Mouse (Mus musculus): Measurements from ENCODE around the gene Ackr3. TPM values are rescaled to one million over a fixed set of nuclear protein-coding genes. Genes with fewer than 3 reads are reported as not detected.
A peak's percentile ranks its signal among the peaks of the same experiment; 100 is the strongest.

Ackr3 gene
- polyA plus RNA-seq, 1 experiment from 2014 or later, result 22.2 TPM

DNA sequence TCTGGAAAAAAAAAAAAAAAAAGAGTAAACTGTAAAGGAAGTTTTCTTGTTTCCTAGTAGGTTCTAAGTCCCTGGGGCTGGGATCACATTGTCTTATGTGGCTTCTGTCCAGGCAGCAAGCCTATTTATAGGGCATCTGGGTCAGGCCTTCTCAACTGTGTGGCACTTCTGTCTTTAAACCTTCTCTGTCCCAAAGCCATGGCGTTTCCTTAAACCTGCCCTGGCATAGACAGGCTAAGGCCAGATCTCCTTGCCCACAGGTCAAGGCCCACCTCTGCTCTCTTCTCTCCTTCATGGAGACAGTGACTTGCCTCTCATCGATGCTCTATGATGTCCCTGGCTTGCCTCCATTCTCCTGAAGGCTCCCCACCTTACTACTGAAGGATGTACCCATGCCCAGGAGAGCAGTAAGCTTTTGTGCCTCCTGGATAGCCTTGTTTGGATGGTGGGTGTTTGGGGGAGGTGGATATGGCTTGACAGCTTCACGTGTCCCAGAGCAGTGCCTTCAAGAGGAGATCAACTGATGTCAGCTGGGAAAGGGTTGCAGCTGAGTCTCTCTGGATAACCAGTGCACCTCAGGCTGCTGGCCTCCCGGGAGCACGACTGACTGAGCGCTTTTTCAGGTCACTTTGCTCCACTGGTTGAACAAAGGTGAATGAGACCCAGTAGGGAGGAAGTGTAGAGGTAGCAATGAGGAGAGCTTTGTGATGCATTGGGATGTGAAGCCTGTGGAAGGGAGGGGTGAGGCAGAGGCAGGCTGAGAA is 4.1 kb downstream of the Ackr3 start:
- 60% methylated on average over 6 of the region's 6 CpGs for WGBS
- peak overlapping the region; percentile 28; the same call in 1 of the 2 replicates for H3K9ac ChIP-seq (ENCODE audit: low read length)
- peaks cover 20% of the 10 kb centered on the region for H3K4me1 ChIP-seq (ENCODE audit: control insufficient read depth, insufficient read depth, low read length)
- H3K36me3 ChIP-seq (ENCODE audit: control insufficient read depth, insufficient read depth, low read length), result no peaks in the 10 kb centered on the region
- no peak for ATAC-seq (ENCODE audit: insufficient read depth, low FRiP score)
- H3K9me3 ChIP-seq (replicated peaks; ENCODE audit: control insufficient read depth, low read length), result no peaks in the 10 kb centered on the region
- H3K4me3 ChIP-seq (replicated peaks; ENCODE audit: low read length), result peak overlapping the region; percentile 8; the same call in 1 of the 2 replicates
- no peaks in the 10 kb centered on the region for H3K27me3 ChIP-seq (ENCODE audit: control insufficient read depth, insufficient read depth, low read length)
- peak overlapping the region; percentile 12; the same call in 1 of the 2 replicates for H3K27ac ChIP-seq (ENCODE audit: low read length)
- H3K4me2 ChIP-seq (ENCODE audit: low read depth, low read length), result peak overlapping the region; percentile 59

- Histone ChIP-seq H3K9ac (ENCODE audit: low read length) (0 out of 2 replicates have a peak overlapping the region, but pooled peaks have one; percentile 28), H3K27me3 (ENCODE audit: control insufficient read depth, insufficient read depth, low read length) (no peaks in the 10 kb centered on the region), H3K27ac (ENCODE audit: low read length) (peak overlapping the region; percentile 12; the same call in 1 of the 2 replicates), H3K4me2 (ENCODE audit: low read depth, low read length) (peak overlapping the region; percentile 59), H3K9me3 (replicated peaks; ENCODE audit: control insufficient read depth, low read length) (no peaks in the 10 kb centered on the region), H3K4me3 (replicated peaks; ENCODE audit: low read length) (peak overlapping the region; percentile 8; the same call in 1 of the 2 replicates), H3K36me3 (ENCODE audit: control insufficient read depth, insufficient read depth, low read length) (no peaks in the 10 kb centered on the region), H3K4me1 (ENCODE audit: control insufficient read depth, insufficient read depth, low read length) (peaks cover 20% of the 10 kb centered on the region)
- 54% methylated on average over 9 of the region's 9 CpGs for WGBS
- ATAC-seq (ENCODE audit: insufficient read depth, low FRiP score), result no peak
These were observed 4.7 kb downstream of the Ackr3 start for GRCm38 (mm10) chr1:90208503-90208860.

- Histone ChIP-seq H3K4me3 (replicated peaks; ENCODE audit: low read length) (no peak overlapping the region), H3K4me1 (ENCODE audit: control insufficient read depth, insufficient read depth, low read length) (peaks cover 20% of the 10 kb centered on the region), H3K27ac (ENCODE audit: low read length) (peak overlapping the region; percentile 12; the same call in 1 of the 2 replicates), H3K9ac (ENCODE audit: low read length) (no peak overlapping the region), H3K36me3 (ENCODE audit: control insufficient read depth, insufficient read depth, low read length) (peaks cover 3% of the 10 kb centered on the region; the same call in 1 of the 2 replicates), H3K4me2 (ENCODE audit: low read depth, low read length) (peak overlapping the region; percentile 59; the same call in 1 of the 2 replicates), H3K27me3 (ENCODE audit: control insufficient read depth, insufficient read depth, low read length) (no peaks in the 10 kb centered on the region), H3K9me3 (replicated peaks; ENCODE audit: control insufficient read depth, low read length) (no peaks in the 10 kb centered on the region)
- ATAC-seq (ENCODE audit: insufficient read depth, low FRiP score), result no peak
- WGBS, result 68% methylated on average over 5 of the region's 5 CpGs
These were observed 5.3 kb downstream of the Ackr3 start for GRCm38 (mm10) chr1:90209069-90209468.

DNA sequence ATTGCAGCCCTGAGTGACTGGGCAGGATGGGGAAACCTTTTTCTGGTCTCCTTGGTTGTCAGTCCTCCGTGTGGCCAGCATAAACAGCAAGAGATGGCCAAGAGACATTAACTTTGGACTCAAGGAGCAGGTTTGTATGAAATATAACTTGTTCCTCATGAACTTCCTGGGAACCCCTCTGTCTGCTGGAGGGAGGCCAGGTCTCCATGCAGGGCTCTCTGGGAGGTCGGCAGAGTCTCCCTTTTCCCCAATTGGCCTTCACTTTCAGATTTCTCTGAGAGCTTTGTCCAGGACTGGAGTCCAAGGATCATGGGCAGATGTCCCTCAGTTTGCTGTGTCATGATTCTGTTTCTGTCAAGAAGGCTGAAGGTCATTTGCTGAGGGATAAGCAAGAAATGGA is 6.0 kb downstream of the Ackr3 start:
- H3K4me1 ChIP-seq (ENCODE audit: control insufficient read depth, insufficient read depth, low read length), result peaks cover 20% of the 10 kb centered on the region
- no peaks in the 10 kb centered on the region for H3K9me3 ChIP-seq (replicated peaks; ENCODE audit: control insufficient read depth, low read length)
- ATAC-seq (ENCODE audit: insufficient read depth, low FRiP score), result no peak
- no peak overlapping the region for H3K9ac ChIP-seq (ENCODE audit: low read length)
- no peak overlapping the region for H3K4me2 ChIP-seq (ENCODE audit: low read depth, low read length)
- H3K36me3 ChIP-seq (ENCODE audit: control insufficient read depth, insufficient read depth, low read length), result peaks cover 9% of the 10 kb centered on the region; the same call in 1 of the 2 replicates
- H3K27me3 ChIP-seq (ENCODE audit: control insufficient read depth, insufficient read depth, low read length), result no peaks in the 10 kb centered on the region
- H3K4me3 ChIP-seq (replicated peaks; ENCODE audit: low read length), result no peak overlapping the region
- WGBS, result 40% methylated on average over 2 of the region's 2 CpGs
- no peak overlapping the region for H3K27ac ChIP-seq (ENCODE audit: low read length)

DNA sequence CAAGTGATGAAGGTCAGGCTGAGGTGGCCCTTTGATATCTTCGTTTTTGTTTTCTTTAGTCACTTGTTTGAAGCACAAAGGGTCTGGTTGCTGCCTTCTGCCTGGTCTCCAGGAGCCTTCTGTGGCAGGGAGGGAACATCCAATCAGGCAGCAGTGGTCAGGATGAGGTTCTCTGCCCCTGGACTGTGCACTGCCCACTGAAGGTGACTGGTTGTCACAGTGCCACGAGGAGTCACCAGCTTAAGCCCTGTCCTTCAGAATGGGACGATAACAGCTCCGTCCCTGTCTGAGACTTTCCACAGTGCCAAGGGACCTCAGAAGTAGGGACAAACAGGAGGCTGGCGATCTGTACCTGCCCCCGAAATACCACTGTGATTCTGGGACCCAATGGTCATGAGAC is 6.6 kb downstream of the Ackr3 start:
- ATAC-seq (ENCODE audit: insufficient read depth, low FRiP score), result no peak
- peaks cover 9% of the 10 kb centered on the region; the same call in 1 of the 2 replicates for H3K36me3 ChIP-seq (ENCODE audit: control insufficient read depth, insufficient read depth, low read length)
- H3K27me3 ChIP-seq (ENCODE audit: control insufficient read depth, insufficient read depth, low read length), result no peaks in the 10 kb centered on the region

GRCm38 (mm10) chr1:90210761-90211160 is 7.0 kb downstream of the Ackr3 start:
- Histone ChIP-seq H3K9me3 (replicated peaks; ENCODE audit: control insufficient read depth, low read length) (no peaks in the 10 kb centered on the region), H3K36me3 (ENCODE audit: control insufficient read depth, insufficient read depth, low read length) (peaks cover 9% of the 10 kb centered on the region; the same call in 1 of the 2 replicates), H3K4me3 (replicated peaks; ENCODE audit: low read length) (no peak overlapping the region), H3K9ac (ENCODE audit: low read length) (no peak overlapping the region), H3K27ac (ENCODE audit: low read length) (no peak overlapping the region), H3K27me3 (ENCODE audit: control insufficient read depth, insufficient read depth, low read length) (no peaks in the 10 kb centered on the region), H3K4me2 (ENCODE audit: low read depth, low read length) (no peak overlapping the region), H3K4me1 (ENCODE audit: control insufficient read depth, insufficient read depth, low read length) (peaks cover 20% of the 10 kb centered on the region)
- ATAC-seq (ENCODE audit: insufficient read depth, low FRiP score), result no peak
- WGBS, result 68% methylated on average over 4 of the region's 4 CpGs

More for the DNA sequence above, 6.6 kb downstream of the Ackr3 start:
- Histone ChIP-seq H3K9me3 (replicated peaks; ENCODE audit: control insufficient read depth, low read length) (no peaks in the 10 kb centered on the region), H3K4me3 (replicated peaks; ENCODE audit: low read length) (no peak overlapping the region), H3K4me1 (ENCODE audit: control insufficient read depth, insufficient read depth, low read length) (peaks cover 20% of the 10 kb centered on the region), H3K4me2 (ENCODE audit: low read depth, low read length) (no peak overlapping the region), H3K27ac (ENCODE audit: low read length) (no peak overlapping the region), H3K9ac (ENCODE audit: low read length) (no peak overlapping the region)
- WGBS, result 82% methylated on average over 6 of the region's 6 CpGs

DNA sequence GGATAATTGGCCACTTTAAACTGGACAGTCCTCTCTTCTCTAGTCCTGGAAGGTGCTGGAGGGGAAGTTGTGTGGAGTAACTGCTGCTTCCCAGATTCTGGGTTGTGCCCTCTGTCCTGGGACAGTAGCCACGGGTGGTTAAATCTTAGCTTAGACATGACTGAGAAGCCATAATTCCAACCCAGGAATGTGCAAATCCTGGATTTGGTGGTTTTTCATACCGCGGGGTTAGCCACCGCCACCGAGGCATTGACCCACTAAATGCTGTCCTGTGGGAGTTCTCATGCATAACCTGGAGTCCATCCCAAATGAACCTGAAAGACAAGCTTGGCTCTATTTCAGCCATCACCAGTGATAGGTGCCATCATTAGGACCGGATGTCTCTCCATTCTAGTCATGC is 8.6 kb downstream of the Ackr3 start:
- no peak for ATAC-seq (ENCODE audit: insufficient read depth, low FRiP score)
- peaks cover 14% of the 10 kb centered on the region for H3K4me1 ChIP-seq (ENCODE audit: control insufficient read depth, insufficient read depth, low read length)

DNA sequence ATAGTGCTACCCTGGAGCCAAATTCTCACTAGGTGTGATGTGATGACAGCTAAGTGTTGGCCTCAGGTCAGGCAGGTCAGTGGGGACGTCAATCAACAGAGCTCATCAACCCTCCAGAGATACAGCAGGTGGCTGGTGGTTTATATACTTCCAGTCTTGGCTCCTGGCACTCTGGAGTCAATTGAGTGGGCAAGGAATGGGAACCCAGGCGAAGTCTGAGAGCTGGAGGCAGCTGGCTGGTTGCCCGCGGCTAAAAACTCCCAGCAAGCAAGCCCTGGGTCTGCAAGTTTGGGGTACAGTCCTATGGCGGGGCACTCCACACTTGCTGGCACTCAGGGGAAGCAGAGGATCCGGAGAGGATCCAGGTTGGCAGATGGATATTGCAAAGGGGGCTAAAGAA is 9.1 kb downstream of the Ackr3 start:
- peaks cover 9% of the 10 kb centered on the region for H3K4me1 ChIP-seq (ENCODE audit: control insufficient read depth, insufficient read depth, low read length)
- WGBS, result 83% methylated on average over 6 of the region's 6 CpGs

More for the DNA sequence above, 8.6 kb downstream of the Ackr3 start:
- H3K9ac ChIP-seq (ENCODE audit: low read length), result no peak overlapping the region
- no peak overlapping the region for H3K4me2 ChIP-seq (ENCODE audit: low read depth, low read length)
- no peak overlapping the region for H3K27ac ChIP-seq (ENCODE audit: low read length)
- 91% methylated on average over 6 of the region's 6 CpGs for WGBS
- H3K9me3 ChIP-seq (replicated peaks; ENCODE audit: control insufficient read depth, low read length), result no peaks in the 10 kb centered on the region
- no peak overlapping the region for H3K4me3 ChIP-seq (replicated peaks; ENCODE audit: low read length)
- H3K36me3 ChIP-seq (ENCODE audit: control insufficient read depth, insufficient read depth, low read length), result peaks cover 9% of the 10 kb centered on the region; the same call in 1 of the 2 replicates
- H3K27me3 ChIP-seq (ENCODE audit: control insufficient read depth, insufficient read depth, low read length), result no peaks in the 10 kb centered on the region

DNA sequence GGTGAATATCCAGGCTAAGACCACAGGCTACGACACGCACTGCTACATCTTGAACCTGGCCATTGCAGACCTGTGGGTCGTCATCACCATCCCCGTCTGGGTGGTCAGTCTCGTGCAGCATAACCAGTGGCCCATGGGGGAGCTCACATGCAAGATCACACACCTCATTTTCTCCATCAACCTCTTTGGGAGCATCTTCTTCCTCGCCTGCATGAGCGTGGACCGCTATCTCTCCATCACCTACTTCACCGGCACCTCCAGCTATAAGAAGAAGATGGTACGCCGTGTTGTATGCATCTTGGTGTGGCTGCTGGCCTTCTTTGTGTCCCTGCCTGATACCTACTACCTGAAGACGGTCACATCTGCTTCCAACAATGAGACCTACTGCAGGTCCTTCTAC is 10.2 kb downstream of the Ackr3 start:
- H3K9me3 ChIP-seq (replicated peaks; ENCODE audit: control insufficient read depth, low read length), result no peaks in the 10 kb centered on the region
- no peak overlapping the region for H3K4me2 ChIP-seq (ENCODE audit: low read depth, low read length)
- H3K4me3 ChIP-seq (replicated peaks; ENCODE audit: low read length), result no peak overlapping the region
- H3K9ac ChIP-seq (ENCODE audit: low read length), result no peak overlapping the region
- no peak for ATAC-seq (ENCODE audit: insufficient read depth, low FRiP score)
- H3K4me1 ChIP-seq (ENCODE audit: control insufficient read depth, insufficient read depth, low read length), result no peaks in the 10 kb centered on the region; the same call in 1 of the 2 replicates
- H3K36me3 ChIP-seq (ENCODE audit: control insufficient read depth, insufficient read depth, low read length), result peaks cover 9% of the 10 kb centered on the region; the same call in 1 of the 2 replicates
- H3K27me3 ChIP-seq (ENCODE audit: control insufficient read depth, insufficient read depth, low read length), result no peaks in the 10 kb centered on the region
- H3K27ac ChIP-seq (ENCODE audit: low read length), result no peak overlapping the region
- WGBS, result 94% methylated on average over 12 of the region's 12 CpGs

More for the DNA sequence above, 9.1 kb downstream of the Ackr3 start:
- Histone ChIP-seq H3K9ac (ENCODE audit: low read length) (no peak overlapping the region), H3K4me3 (replicated peaks; ENCODE audit: low read length) (no peak overlapping the region), H3K27me3 (ENCODE audit: control insufficient read depth, insufficient read depth, low read length) (no peaks in the 10 kb centered on the region), H3K27ac (ENCODE audit: low read length) (no peak overlapping the region), H3K9me3 (replicated peaks; ENCODE audit: control insufficient read depth, low read length) (no peaks in the 10 kb centered on the region), H3K36me3 (ENCODE audit: control insufficient read depth, insufficient read depth, low read length) (peaks cover 9% of the 10 kb centered on the region; the same call in 1 of the 2 replicates), H3K4me2 (ENCODE audit: low read depth, low read length) (no peak overlapping the region)
- ATAC-seq (ENCODE audit: insufficient read depth, low FRiP score), result no peak
